Mouse (Mus musculus): Measurements from ENCODE around the gene Sult5a1. TPM values are rescaled to one million over a fixed set of nuclear protein-coding genes. Genes with fewer than 3 reads are reported as not detected.
"Not testable (repeated sequence)": the region's sequence is repeated elsewhere in the genome, so short reads cannot be mapped to it uniquely, and the experiment has no call there.

Sult5a1 gene
- polyA plus RNA-seq, 1 experiment from 2014 or later: 17.8 TPM

- 75% methylated on average over 5 of the region's 5 CpGs for whole genome bisulfite sequencing
- peaks cover under 1% of the 10 kb centered on the region; the same call in 1 of the 2 replicates for H3K4me1 ChIP-seq (ENCODE audit: insufficient read depth)
- no peak for TF ChIP-seq CTCF (IDR thresholded peaks at IDR 0.05; ENCODE audit: low read depth)
- no peak overlapping the region for H3K9ac ChIP-seq
- H3K27ac ChIP-seq (ENCODE audit: low read depth): no peak overlapping the region
- DNase-seq (no peak), ATAC-seq (ENCODE audit: insufficient read depth) (no peak)
- no peak overlapping the region for H3K4me3 ChIP-seq (ENCODE audit: low read depth, low read length)
- peaks cover 19% of the 10 kb centered on the region for H3K36me3 ChIP-seq (ENCODE audit: insufficient read depth)
- H3K9me3 ChIP-seq (ENCODE audit: low read depth, low read length): no peaks in the 10 kb centered on the region
- no peak overlapping the region for H3K4me2 ChIP-seq
- no peaks in the 10 kb centered on the region for H3K27me3 ChIP-seq (ENCODE audit: insufficient read depth, low read length)
These were observed 49.2 kb downstream of the Sult5a1 start for GRCm38 (mm10) chr8:123108953-123109352.

- ATAC-seq (ENCODE audit: insufficient read depth) (no peak), DNase-seq (no peak)
- no peak overlapping the region for H3K27ac ChIP-seq (ENCODE audit: low read depth)
- H3K4me1 ChIP-seq (ENCODE audit: insufficient read depth): no peaks in the 10 kb centered on the region
- peaks cover 29% of the 10 kb centered on the region for H3K36me3 ChIP-seq (ENCODE audit: insufficient read depth)
- no peaks in the 10 kb centered on the region for H3K27me3 ChIP-seq (ENCODE audit: insufficient read depth, low read length)
- peak; percentile 42 for TF ChIP-seq CTCF (IDR thresholded peaks at IDR 0.05; ENCODE audit: low read depth)
- H3K4me3 ChIP-seq (ENCODE audit: low read depth, low read length): no peak overlapping the region
- WGBS: 52% methylated on average over 1 of the region's 1 CpGs
- H3K4me2 ChIP-seq: no peak overlapping the region
- no peaks in the 10 kb centered on the region for H3K9me3 ChIP-seq (ENCODE audit: low read depth, low read length)
- no peak overlapping the region for H3K9ac ChIP-seq
These were observed 50.1 kb downstream of the Sult5a1 start for GRCm38 (mm10) chr8:123108010-123108409.

GRCm38 (mm10) chr8:123106531-123106930 lies 51.6 kb downstream of the Sult5a1 start:
- WGBS: 50% methylated on average over 2 of the region's 2 CpGs
- H3K4me1 ChIP-seq (ENCODE audit: insufficient read depth): no peaks in the 10 kb centered on the region
- TF ChIP-seq CTCF (IDR thresholded peaks at IDR 0.05; ENCODE audit: low read depth): peak; percentile 66
- peak; percentile 64 for DNase-seq
- no peaks in the 10 kb centered on the region for H3K27me3 ChIP-seq (ENCODE audit: insufficient read depth, low read length)
- H3K9me3 ChIP-seq (ENCODE audit: low read depth, low read length): no peaks in the 10 kb centered on the region
- H3K36me3 ChIP-seq (ENCODE audit: insufficient read depth): peaks cover 31% of the 10 kb centered on the region
- ATAC-seq (ENCODE audit: insufficient read depth): no peak
- H3K4me2 ChIP-seq: no peak overlapping the region
- H3K4me3 ChIP-seq (ENCODE audit: low read depth, low read length): no peak overlapping the region
- no peak overlapping the region for H3K9ac ChIP-seq
- no peak overlapping the region for H3K27ac ChIP-seq (ENCODE audit: low read depth)

- Histone ChIP-seq H3K4me2 (no peak overlapping the region), H3K27me3 (ENCODE audit: insufficient read depth, low read length) (no peaks in the 10 kb centered on the region), H3K9me3 (ENCODE audit: low read depth, low read length) (no peaks in the 10 kb centered on the region), H3K4me1 (ENCODE audit: insufficient read depth) (no peaks in the 10 kb centered on the region), H3K4me3 (ENCODE audit: low read depth, low read length) (no peak overlapping the region), H3K9ac (no peak overlapping the region), H3K36me3 (ENCODE audit: insufficient read depth) (peaks cover 31% of the 10 kb centered on the region), H3K27ac (ENCODE audit: low read depth) (no peak overlapping the region)
- TF ChIP-seq CTCF (IDR thresholded peaks at IDR 0.05; ENCODE audit: low read depth): peak; percentile 69
- WGBS: 61% methylated on average over 5 of the region's 5 CpGs
- DNase-seq (peak; percentile 84), ATAC-seq (ENCODE audit: insufficient read depth) (no peak)
These were observed 52.4 kb downstream of the Sult5a1 start for GRCm38 (mm10) chr8:123105553-123106326.

GRCm38 (mm10) chr8:123104046-123104767 lies 53.9 kb downstream of the Sult5a1 start:
- Histone ChIP-seq H3K4me3 (ENCODE audit: low read depth, low read length) (peak overlapping the region; percentile 88), H3K9ac (peak overlapping the region; percentile 97), H3K36me3 (ENCODE audit: insufficient read depth) (peaks cover 31% of the 10 kb centered on the region), H3K4me1 (ENCODE audit: insufficient read depth) (no peaks in the 10 kb centered on the region), H3K9me3 (ENCODE audit: low read depth, low read length) (no peaks in the 10 kb centered on the region), H3K27me3 (ENCODE audit: insufficient read depth, low read length) (no peaks in the 10 kb centered on the region), H3K4me2 (peak overlapping the region; percentile 98), H3K27ac (ENCODE audit: low read depth) (no peak overlapping the region)
- ATAC-seq (ENCODE audit: insufficient read depth) (no peak), DNase-seq (peak; percentile 47)
- WGBS: 76% methylated on average over 6 of the region's 6 CpGs
- TF ChIP-seq CTCF (IDR thresholded peaks at IDR 0.05; ENCODE audit: low read depth): no peak

- Histone ChIP-seq H3K4me1 (ENCODE audit: insufficient read depth) (no peaks in the 10 kb centered on the region), H3K9me3 (ENCODE audit: low read depth, low read length) (no peaks in the 10 kb centered on the region), H3K9ac (peak overlapping the region; percentile 97), H3K36me3 (ENCODE audit: insufficient read depth) (peaks cover 35% of the 10 kb centered on the region), H3K27me3 (ENCODE audit: insufficient read depth, low read length) (no peaks in the 10 kb centered on the region), H3K4me2 (peak overlapping the region; percentile 98), H3K27ac (ENCODE audit: low read depth) (peak overlapping the region; percentile 97; the same call in 1 of the 2 replicates), H3K4me3 (ENCODE audit: low read depth, low read length) (peak overlapping the region; percentile 88)
- 13% methylated on average over 14 of the region's 15 CpGs for WGBS
- TF ChIP-seq CTCF (IDR thresholded peaks at IDR 0.05; ENCODE audit: low read depth): no peak
- ATAC-seq (ENCODE audit: insufficient read depth) (no peak), DNase-seq (no peak)
These were observed 54.8 kb downstream of the Sult5a1 start for GRCm38 (mm10) chr8:123103285-123103684.

- under 1% methylated on average over 24 of the region's 26 CpGs for WGBS
- H3K36me3 ChIP-seq (ENCODE audit: insufficient read depth): peaks cover 39% of the 10 kb centered on the region
- 0 out of 2 replicates have a peak, but pooled peaks have one; percentile 11 for ATAC-seq (ENCODE audit: insufficient read depth)
- H3K27ac ChIP-seq (ENCODE audit: low read depth): peak overlapping the region; percentile 97
- not testable (repeated sequence) for H3K4me1 ChIP-seq (ENCODE audit: insufficient read depth); H3K27me3 ChIP-seq (ENCODE audit: insufficient read depth, low read length); DNase-seq; H3K9me3 ChIP-seq (ENCODE audit: low read depth, low read length)
- H3K4me2 ChIP-seq: peak overlapping the region; percentile 98
- H3K9ac ChIP-seq: peak overlapping the region; percentile 97
- peak overlapping the region; percentile 88 for H3K4me3 ChIP-seq (ENCODE audit: low read depth, low read length)
These were observed 55.3 kb downstream of the Sult5a1 start for GRCm38 (mm10) chr8:123102855-123103254.

Measured in lung, embryonic 14.5 days (tissue).